Mouse (Mus musculus): ENCODE measurements around the gene Tpra1.

The Tpra1 gene

GRCm38 (mm10) chr6:88901947-88902820, at the start of gene Tpra1:
Gene Tpra1, plus strand, starts transcription at chr6:88902251.
- DNase-seq, result peak; percentile 100

GRCm38 (mm10) chr6:88854509-88854908, 47.5 kb upstream of the Tpra1 start:
- DNase-seq, result peak; percentile 79

- no peak for DNase-seq
Measured at GRCm38 (mm10) chr6:88855636-88856035, 46.4 kb upstream of the Tpra1 start.

- DNase-seq, result peak; percentile 97
Measured at GRCm38 (mm10) chr6:88857249-88857648, 44.8 kb upstream of the Tpra1 start.

- peak; percentile 87 for DNase-seq
Measured at GRCm38 (mm10) chr6:88857830-88858229, 44.2 kb upstream of the Tpra1 start.

GRCm38 (mm10) chr6:88858341-88858740, 43.7 kb upstream of the Tpra1 start:
- peak; percentile 82 for DNase-seq

GRCm38 (mm10) chr6:88860914-88861313, 41.1 kb upstream of the Tpra1 start:
- peak; percentile 91 for DNase-seq

GRCm38 (mm10) chr6:88865704-88866103, 36.3 kb upstream of the Tpra1 start:
- DNase-seq, result no peak

- no peak for DNase-seq
Measured at GRCm38 (mm10) chr6:88869459-88869858, 32.6 kb upstream of the Tpra1 start.

GRCm38 (mm10) chr6:88870594-88870993, 31.5 kb upstream of the Tpra1 start:
- DNase-seq, result peak; percentile 83

- DNase-seq, result no peak
Measured at GRCm38 (mm10) chr6:88871546-88871945, 30.5 kb upstream of the Tpra1 start.

- no peak for DNase-seq
Measured at GRCm38 (mm10) chr6:88872811-88873210, 29.2 kb upstream of the Tpra1 start.

- no peak for DNase-seq
Measured at GRCm38 (mm10) chr6:88873965-88874867, 27.8 kb upstream of the Tpra1 start.

- DNase-seq, result peak; percentile 98
Measured at GRCm38 (mm10) chr6:88874868-88875508, 27.1 kb upstream of the Tpra1 start, which contains the start of gene Podxl2. Gene Podxl2, minus strand, starts transcription at chr6:88875044.

GRCm38 (mm10) chr6:88879471-88879870, 22.6 kb upstream of the Tpra1 start:
- no peak for DNase-seq

GRCm38 (mm10) chr6:88881334-88881733, 20.7 kb upstream of the Tpra1 start:
- no peak for DNase-seq

- DNase-seq, result no peak
Measured at GRCm38 (mm10) chr6:88884195-88884594, 17.9 kb upstream of the Tpra1 start.

- no peak for DNase-seq
Measured at GRCm38 (mm10) chr6:88884690-88885089, 17.4 kb upstream of the Tpra1 start.

- DNase-seq, result no peak
Measured at GRCm38 (mm10) chr6:88885644-88886416, 16.2 kb upstream of the Tpra1 start.

- no peak for DNase-seq
Measured at GRCm38 (mm10) chr6:88886417-88886967, 15.6 kb upstream of the Tpra1 start.

- DNase-seq, result no peak
Measured at GRCm38 (mm10) chr6:88889410-88890042, 12.5 kb upstream of the Tpra1 start.
